20 mouse cellular contexts compared by ENCODE assay signal in the genomic region with DNA sequence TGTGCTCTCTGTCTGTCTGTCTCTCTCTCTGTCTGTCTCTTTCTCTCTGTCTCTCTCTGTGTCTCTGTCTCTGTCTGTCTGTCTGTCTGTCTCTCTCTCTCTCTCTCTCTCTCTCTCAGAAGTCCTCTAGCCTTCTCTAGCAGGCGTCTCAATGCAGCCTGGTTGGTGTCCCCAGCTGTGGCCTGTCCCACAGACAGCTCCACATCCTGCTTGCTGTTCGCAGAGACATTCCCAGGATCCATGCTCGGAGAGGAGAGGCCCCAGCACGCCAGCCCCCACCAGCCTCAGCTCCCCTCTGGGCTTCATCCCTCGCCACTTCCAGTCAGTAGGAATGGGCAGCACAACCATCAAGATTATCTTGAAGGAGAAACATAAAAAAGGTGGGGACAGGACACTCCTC. TPM values are rescaled to one million over a fixed set of nuclear protein-coding genes. Genes with fewer than 3 reads are reported as not detected.
DNase-seq lines count a peak whose midpoint lies in the region; ATAC-seq and TF ChIP-seq lines count a peak whose summit lies in the region.
"Had no signal": no experiment of that assay in that cellular context is flagged by ENCODE, and none has a peak within 500 bp of the region (broad histone marks: within the 10 kb centered on the region; RNA-seq: fewer than 3 reads in every experiment).

No protein-coding gene starts in this region.

- H3K4me1 ChIP-seq in kidney, embryonic 16.5 days (ENCODE audit: insufficient read depth, low read length), result no peaks in the 10 kb centered on the region
- H3K4me1 ChIP-seq in kidney, adult 2 months (ENCODE audit: control insufficient read depth, insufficient read depth, low read length), result no peaks in the 10 kb centered on the region
- no peaks in the 10 kb centered on the region for H3K4me1 ChIP-seq in lung, adult 2 months (ENCODE audit: control insufficient read depth, insufficient read depth, low read length)
- H3K4me1 ChIP-seq in stomach, embryonic 16.5 days (ENCODE audit: control insufficient read depth, insufficient read depth, low read length), result peaks cover 5% of the 10 kb centered on the region; the same call in 1 of the 2 replicates
- H3K4me1 ChIP-seq: embryonic facial prominence, embryonic 13.5 days; forebrain, embryonic 12.5 days had no signal

- H3K9ac ChIP-seq in kidney, embryonic 16.5 days (replicated peaks; ENCODE audit: low read length), result no peak overlapping the region
- H3K9ac ChIP-seq in stomach, embryonic 16.5 days (ENCODE audit: low read length), result no peak overlapping the region
- H3K9ac ChIP-seq: embryonic facial prominence, embryonic 13.5 days; forebrain, embryonic 12.5 days had no signal

- WGBS in kidney, embryonic 16.5 days, result 36% methylated on average over 5 of the region's 5 CpGs
- 74% methylated on average over 5 of the region's 5 CpGs for WGBS in kidney, adult 2 months
- WGBS in lung, adult 2 months, result 49% methylated on average over 5 of the region's 5 CpGs
- 27% methylated on average over 5 of the region's 5 CpGs for WGBS in stomach, embryonic 16.5 days

- TF ChIP-seq CTCF in kidney, adult 2 months (conservative IDR thresholded peaks at IDR 0.05; ENCODE audit: insufficient read depth, insufficient read length, low read depth, low read length), result no peak
- TF ChIP-seq CTCF in lung, adult 2 months (IDR thresholded peaks at IDR 0.05; ENCODE audit: insufficient read depth, low read length), result no peak

- no peak for TF ChIP-seq POLR2A in kidney, adult 2 months (IDR thresholded peaks at IDR 0.05; ENCODE audit: low read depth, low read length)
- TF ChIP-seq POLR2A in lung, adult 2 months (IDR thresholded peaks at IDR 0.05; ENCODE audit: borderline replicate concordance, extremely low read depth, low read depth, low read length), result no peak

- H3K36me3 ChIP-seq in kidney, embryonic 16.5 days (ENCODE audit: insufficient read depth, low read length), result no peaks in the 10 kb centered on the region
- no peaks in the 10 kb centered on the region for H3K36me3 ChIP-seq in kidney, adult 2 months (ENCODE audit: control insufficient read depth, insufficient read depth, low read length)
- no peaks in the 10 kb centered on the region for H3K36me3 ChIP-seq in stomach, embryonic 16.5 days (ENCODE audit: control insufficient read depth, insufficient read depth, low read length)
- H3K36me3 ChIP-seq: embryonic facial prominence, embryonic 13.5 days; forebrain, embryonic 12.5 days; heart, embryonic 10.5 days had no signal

- no peak overlapping the region for H3K4me2 ChIP-seq in kidney, embryonic 16.5 days (replicated peaks; ENCODE audit: low read depth, low read length)
- no peak overlapping the region for H3K4me2 ChIP-seq in stomach, embryonic 16.5 days (ENCODE audit: low read depth, low read length)
- H3K4me2 ChIP-seq: embryonic facial prominence, embryonic 13.5 days; forebrain, embryonic 12.5 days had no signal

- no peak overlapping the region for H3K4me3 ChIP-seq in kidney, embryonic 16.5 days (ENCODE audit: low read length)
- no peak overlapping the region for H3K4me3 ChIP-seq in kidney, adult 2 months (ENCODE audit: insufficient read depth, low read depth, low read length)
- H3K4me3 ChIP-seq in lung, adult 2 months (replicated peaks; ENCODE audit: extremely low read depth, low read depth, low read length), result no peak overlapping the region
- H3K4me3 ChIP-seq in stomach, embryonic 16.5 days (replicated peaks; ENCODE audit: low read length), result no peak overlapping the region
- H3K4me3 ChIP-seq: embryonic facial prominence, embryonic 13.5 days; forebrain, embryonic 12.5 days; heart, embryonic 10.5 days had no signal

- no peaks in the 10 kb centered on the region for H3K27me3 ChIP-seq in kidney, embryonic 16.5 days (ENCODE audit: insufficient read depth, low read length)
- no peaks in the 10 kb centered on the region for H3K27me3 ChIP-seq in kidney, adult 2 months (replicated peaks; ENCODE audit: control insufficient read depth, insufficient read depth, low read length)
- no peaks in the 10 kb centered on the region; the same call in 1 of the 2 replicates for H3K27me3 ChIP-seq in stomach, embryonic 16.5 days (ENCODE audit: control insufficient read depth, insufficient read depth, low read length)
- H3K27me3 ChIP-seq: embryonic facial prominence, embryonic 13.5 days; forebrain, embryonic 12.5 days had no signal

- no peaks in the 10 kb centered on the region for H3K9me3 ChIP-seq in kidney, embryonic 16.5 days (ENCODE audit: low read length)
- 0 out of 2 replicates have a peak, but pooled peaks cover 4% of the 10 kb centered on the region for H3K9me3 ChIP-seq in stomach, embryonic 16.5 days (replicated peaks; ENCODE audit: control insufficient read depth, low read length)
- H3K9me3 ChIP-seq: embryonic facial prominence, embryonic 13.5 days; forebrain, embryonic 12.5 days; heart, embryonic 10.5 days had no signal

- no peak overlapping the region; the same call in 1 of the 2 replicates for H3K27ac ChIP-seq in kidney, embryonic 16.5 days (ENCODE audit: low read length)
- no peak overlapping the region for H3K27ac ChIP-seq in kidney, adult 2 months (ENCODE audit: insufficient read depth, low read depth, low read length)
- no peak overlapping the region for H3K27ac ChIP-seq in stomach, embryonic 16.5 days (ENCODE audit: low read length)
- H3K27ac ChIP-seq: embryonic facial prominence, embryonic 13.5 days; forebrain, embryonic 12.5 days; heart, embryonic 10.5 days had no signal

- DNase-seq in kidney, adult 2 months, result no peak
- peak; percentile 67 to 76 for DNase-seq in kidney, postnatal 4 days
- DNase-seq in kidney, adult 9 months, result no peak
- DNase-seq in lung, postnatal 10 days, result peak; percentile 34
- DNase-seq in lung, adult 2 months, result no peak
- DNase-seq: adrenal gland, postnatal 14 days; cerebellum, adult 11-12 months; cerebellum, adult 9-10 months; cerebellum, postnatal 36 days; gastrocnemius, postnatal 10 days; heart, adult 18-20 months; heart, postnatal 10 days; heart, postnatal 4 days had no signal

- peak; percentile 67 for ATAC-seq in kidney, embryonic 16.5 days (ENCODE audit: low FRiP score, low TSS enrichment)
- ATAC-seq in stomach, embryonic 16.5 days (ENCODE audit: insufficient read depth, low FRiP score), result peak; percentile 18; the same call in 1 of the 2 replicates
- ATAC-seq: forebrain, embryonic 16.5 days had no signal

RNA-seq across cellular contexts. Expression of a gene that starts 21.4 kb away (rescaled TPM):
- 0.90 and 0.95 TPM in 2 replicates for polyA plus RNA-seq in kidney, embryonic 16.5 days (2015; fragmentation: Nextera tagmentation; extraction: Ambion mirVana)
- polyA plus RNA-seq in kidney, adult 2 months (2012; rRNA removed), result 0.23 and 0.36 TPM in 2 replicates
- 0.28 and 0.29 TPM in 2 replicates for polyA plus RNA-seq in lung, adult 2 months (2012; rRNA removed)
- 0.48 and 0.90 TPM in 2 replicates for polyA plus RNA-seq in stomach, embryonic 16.5 days (2015; fragmentation: Nextera tagmentation; extraction: Ambion mirVana)
- polyA plus RNA-seq: C2C12 had no signal

RNA-seq across cellular contexts. Expression of a gene that starts 47.1 kb away (rescaled TPM):
- 5.6 and 6.1 TPM in 2 replicates for polyA plus RNA-seq in kidney, embryonic 16.5 days (2015; fragmentation: Nextera tagmentation; extraction: Ambion mirVana)
- 5.6 and 5.7 TPM in 2 replicates for polyA plus RNA-seq in kidney, adult 2 months (2012; rRNA removed)
- 5.2 and 6.0 TPM in 2 replicates for polyA plus RNA-seq in lung, adult 2 months (2012; rRNA removed)
- polyA plus RNA-seq in stomach, embryonic 16.5 days (2015; fragmentation: Nextera tagmentation; extraction: Ambion mirVana), result 3.8 and 4.5 TPM in 2 replicates

Comparison
In these comparisons a context has a peak if more than half of its experiments do, and no peak if none do; other contexts are left out.
1. DNase-seq: peak in kidney, postnatal 4 days (2 of 2) and lung, postnatal 10 days (single experiment); none in kidney, adult 2 months (single experiment), kidney, adult 9 months (single experiment) and lung, adult 2 months (single experiment).